Mouse (Mus musculus) layer of hippocampus, postnatal 10 days (tissue): ENCODE data around the gene C2. TPM values are rescaled to one million over a fixed set of nuclear protein-coding genes. Genes with fewer than 3 reads are reported as not detected.

Experiments used
- DNase-seq, 2 experiments: peaks; one replicate each; pipeline ENCODE4 v3.0.0; 2021; ENCODE audit warnings: low spot score in 2 of 2
- total RNA-seq, 2 experiments: library from RNA; stranded (reverse); gene quantifications; 2 replicates each; pipeline ENCODE4 v1.2.3; 2021

C2 gene
- total RNA-seq, 2 experiments from 2014 or later, result 1.3 to 1.4 TPM

- no peak for DNase-seq
Observed at GRCm38 (mm10) chr17:34881683-34882310, 16.3 kb downstream of the C2 start, which contains the start of gene Gm20547. Gm20547 (minus strand) TSS chr17:34882042.

GRCm38 (mm10) chr17:34881166-34881565 lies 16.9 kb downstream of the C2 start:
- DNase-seq, result no peak

- no peak for DNase-seq
Observed at GRCm38 (mm10) chr17:34879336-34879879, 18.7 kb downstream of the C2 start, which contains the start of gene Zbtb12. Zbtb12 (plus strand) TSS chr17:34879483.

DNA sequence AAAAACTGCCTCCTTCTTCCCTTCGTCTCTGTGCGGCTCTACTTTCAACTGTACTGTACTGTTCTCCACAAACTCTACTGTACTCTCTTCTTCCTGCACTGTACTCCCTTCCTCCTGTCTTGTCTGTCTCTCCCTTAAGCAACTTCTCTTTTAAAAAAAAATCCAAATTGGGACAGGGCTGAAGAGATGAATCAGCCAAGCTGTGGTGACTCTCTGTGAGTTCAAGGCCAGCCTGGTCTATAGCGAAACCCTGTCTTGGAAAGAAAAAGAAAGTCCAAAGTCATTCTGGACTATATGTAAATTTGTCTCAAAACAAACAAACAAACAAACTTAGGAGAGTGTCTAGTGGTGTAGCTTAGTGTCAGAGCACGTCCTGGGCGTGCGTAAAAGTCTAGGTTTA lies 23.7 kb downstream of the C2 start:
- DNase-seq, result no peak

GRCm38 (mm10) chr17:34865981-34866380 lies 32.1 kb downstream of the C2 start:
- no peak for DNase-seq

- no peak for DNase-seq
Observed at GRCm38 (mm10) chr17:34862416-34863081, 35.5 kb downstream of the C2 start, which contains the start of gene Cfb. Cfb (minus strand) TSS chr17:34862518.

DNA sequence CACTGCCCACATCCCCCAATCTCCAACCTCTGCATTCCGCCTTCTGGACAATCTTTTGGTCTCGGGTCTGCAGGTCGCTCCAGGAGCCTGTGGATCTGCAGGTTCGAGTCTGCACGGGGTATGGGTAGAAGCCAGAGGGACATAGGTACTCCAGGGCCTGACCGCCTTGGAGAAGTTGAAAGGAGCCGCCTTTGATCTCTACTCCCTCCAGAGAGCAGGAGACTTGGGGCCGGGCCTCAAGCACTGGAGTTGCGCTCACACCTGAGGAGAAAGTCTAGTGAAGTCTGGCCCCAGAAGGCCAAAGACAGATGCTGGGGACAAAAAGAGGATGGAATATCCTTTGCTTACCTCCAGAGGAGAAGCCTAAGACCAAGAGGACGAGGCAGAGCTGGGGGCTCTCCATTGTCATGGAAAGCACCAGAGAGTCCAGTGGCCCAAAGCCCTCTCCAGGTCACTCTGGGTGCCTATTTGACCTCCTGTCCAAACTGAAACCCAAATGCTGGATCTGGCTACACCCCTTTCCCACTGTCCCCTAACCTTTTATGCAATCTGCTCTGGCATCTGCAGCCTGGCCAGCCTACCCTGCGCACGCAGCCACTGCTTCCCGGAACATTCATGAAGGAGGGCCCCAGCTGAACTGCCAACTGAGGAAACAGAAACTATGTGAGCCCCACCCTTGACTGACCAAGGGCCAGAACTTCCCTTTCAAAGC lies 36.2 kb downstream of the C2 start:
- no peak for DNase-seq

- no peak for DNase-seq
Observed at GRCm38 (mm10) chr17:34860514-34860913, 37.6 kb downstream of the C2 start.

GRCm38 (mm10) chr17:34858670-34859069 lies 39.4 kb downstream of the C2 start:
- no peak for DNase-seq

- DNase-seq, result peak; percentile 45 to 64
Observed at GRCm38 (mm10) chr17:34855825-34856224, 42.2 kb downstream of the C2 start.

DNA sequence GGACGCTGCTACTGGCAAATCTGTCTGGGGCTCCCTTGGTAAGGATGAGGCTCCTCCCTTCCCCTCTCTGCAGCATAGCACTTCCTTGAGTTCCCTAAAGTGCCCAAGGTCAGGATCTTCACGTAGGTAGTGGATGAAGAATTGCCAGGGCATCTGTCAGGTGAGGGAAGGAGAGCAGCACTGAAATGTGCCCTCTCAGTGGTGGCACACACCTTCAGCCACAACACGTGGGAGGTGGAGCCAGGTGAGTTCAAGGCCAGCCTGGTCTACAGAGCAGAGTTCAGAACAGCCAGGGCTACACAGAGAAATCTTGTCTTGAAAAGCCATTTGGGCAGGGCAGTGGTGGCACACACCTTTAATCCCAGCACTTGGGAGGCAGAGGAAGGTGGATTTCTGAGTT lies 43.3 kb downstream of the C2 start:
- no peak for DNase-seq

GRCm38 (mm10) chr17:34853511-34853910 lies 44.6 kb downstream of the C2 start:
- no peak for DNase-seq

DNA sequence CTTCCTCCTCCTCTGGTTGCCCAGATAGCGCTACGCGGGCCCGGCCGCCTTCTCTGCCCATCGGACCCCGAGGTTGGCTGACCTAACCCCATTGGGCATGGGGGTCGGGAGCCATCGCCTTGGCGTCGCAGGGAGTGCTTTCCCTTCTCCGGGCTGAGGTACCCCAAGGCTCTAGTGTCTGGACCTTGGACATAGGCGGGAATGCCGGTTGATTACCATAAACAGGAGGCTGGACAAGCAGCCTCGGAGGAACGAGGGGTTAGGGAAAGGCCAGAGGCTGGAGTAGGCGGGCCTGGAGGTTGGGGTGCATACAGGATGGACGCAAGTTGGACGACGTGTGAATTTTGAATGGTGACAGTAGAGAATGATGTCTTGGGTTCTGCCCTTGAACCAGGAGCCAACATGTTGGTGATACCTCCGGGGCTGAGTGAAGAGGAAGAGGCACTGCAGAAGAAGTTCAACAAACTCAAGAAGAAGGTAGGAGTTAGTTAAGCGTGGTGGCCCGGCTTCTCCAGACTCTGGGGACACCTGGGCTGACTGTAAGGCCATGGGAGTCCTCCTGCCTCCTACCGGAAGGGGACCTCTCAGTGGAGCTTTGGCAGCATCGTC lies 47.4 kb downstream of the C2 start:
- no peak for DNase-seq

- peak; percentile 97 to 99 for DNase-seq
Observed at GRCm38 (mm10) chr17:34849722-34850516, 48.1 kb downstream of the C2 start, which contains the start of the genes Skiv2l and Nelfe. Skiv2l (minus strand) TSS chr17:34850210. Nelfe (plus strand) TSS chr17:34850391.

GRCm38 (mm10) chr17:34847615-34848014 lies 50.5 kb downstream of the C2 start:
- no peak for DNase-seq

- DNase-seq, result no peak
Observed at GRCm38 (mm10) chr17:34847192-34847591, 50.9 kb downstream of the C2 start.

- no peak for DNase-seq
Observed at GRCm38 (mm10) chr17:34844884-34845283, 53.2 kb downstream of the C2 start.

DNA sequence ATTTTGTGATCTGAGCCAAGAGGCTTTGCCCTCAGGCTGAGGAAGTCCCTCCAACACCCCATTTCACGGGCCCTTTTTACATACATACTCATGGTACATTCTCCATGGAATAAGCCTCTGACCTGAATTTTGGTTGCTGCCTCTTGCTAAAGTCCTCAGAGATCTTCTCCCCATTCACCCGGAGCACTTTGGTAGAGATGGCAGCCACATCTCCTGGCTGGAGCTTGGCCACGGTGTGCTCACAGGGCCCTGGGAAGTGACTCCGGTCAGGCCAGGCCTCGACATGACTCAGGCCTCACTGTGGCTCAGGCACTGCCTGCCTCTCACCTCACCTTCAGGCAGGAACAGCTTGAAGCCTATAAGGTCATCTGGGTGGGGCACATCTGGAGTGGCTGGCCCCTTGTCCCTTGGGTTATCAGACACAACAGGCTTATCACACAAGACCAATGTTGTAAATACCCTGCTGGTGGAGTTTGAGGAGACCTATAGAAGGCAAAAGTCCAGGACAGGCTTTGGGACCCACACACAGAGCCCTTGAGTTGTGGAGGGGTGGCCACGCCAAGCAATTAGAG lies 57.2 kb downstream of the C2 start:
- no peak for DNase-seq

GRCm38 (mm10) chr17:34838785-34839184 lies 59.3 kb downstream of the C2 start:
- DNase-seq, result no peak
